Mouse (Mus musculus) adrenal gland, postnatal 25 days (tissue): ENCODE measurements around the gene Aph1a. TPM values are rescaled to one million over a fixed set of nuclear protein-coding genes. Genes with fewer than 3 reads are reported as not detected.
"Not testable (repeated sequence)": the region's sequence is repeated elsewhere in the genome, so short reads cannot be mapped to it uniquely, and the experiment has no call there.

ENCODE experiments used
- DNase-seq: peaks from one replicate; pipeline ENCODE4 v3.0.0; 2021; ENCODE audit warnings: mixed read lengths
- long read RNA-seq: library from polyadenylated mRNA; stranded (forward); transcript quantifications from one replicate; pipeline ENCODE4 v2.0.0, GENCODE M21; 2021
- total RNA-seq: library from RNA; stranded (reverse); gene quantifications from 2 replicates; pipeline ENCODE4 v1.2.3, GENCODE M21; 2021

Gene Aph1a
- 93.3 and 145 TPM in 2 replicates for total RNA-seq
- long read RNA-seq, transcript Aph1a-201 (6 exons, 2,863 nt): minor isoform, 14 of 64 reads
- long read RNA-seq, transcript Aph1a-202 (7 exons, 1,601 nt): major isoform, 28 of 64 reads
- long read RNA-seq, partial matches to known transcripts: 1 of 64 reads
- long read RNA-seq, other reads (novel, unspliced or antisense): 21 of 64 reads

DNA sequence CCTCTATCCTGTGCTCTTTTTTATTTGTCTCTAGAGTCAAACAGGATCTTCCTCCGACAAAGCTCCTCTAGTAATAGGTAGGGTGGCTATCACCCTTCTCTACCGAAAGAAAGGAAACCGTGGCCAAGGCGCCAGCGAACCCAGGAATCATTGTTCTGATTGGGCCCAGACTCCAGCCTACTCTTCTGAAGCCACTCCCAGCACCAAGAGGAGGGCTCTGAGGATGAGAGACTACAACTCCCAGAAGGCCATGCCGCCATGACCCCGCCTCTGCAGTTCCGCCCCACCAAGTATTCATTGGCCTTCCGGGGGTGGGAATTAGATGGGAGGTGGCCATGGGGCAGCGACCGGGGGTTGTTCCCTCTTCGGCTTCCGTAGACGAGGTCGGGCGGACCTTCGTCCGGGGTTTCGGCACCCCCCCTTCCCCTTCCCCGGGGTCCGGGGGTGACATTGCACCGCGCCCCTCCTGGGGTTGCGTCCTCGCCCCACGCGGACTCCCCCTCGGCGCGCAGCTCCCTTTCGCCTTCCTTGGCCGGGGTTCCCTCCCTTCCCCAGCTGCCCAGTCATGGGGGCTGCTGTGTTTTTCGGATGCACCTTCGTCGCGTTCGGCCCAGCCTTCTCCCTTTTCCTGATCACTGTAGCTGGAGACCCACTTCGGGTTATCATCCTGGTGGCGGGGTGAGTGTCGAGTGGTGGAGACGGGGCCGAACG is at the start of gene Aph1a:
TSS of gene Aph1a (plus strand) at position 364 of the 711 bp plus-strand sequence.
- DNase-seq: peak; percentile 94

DNA sequence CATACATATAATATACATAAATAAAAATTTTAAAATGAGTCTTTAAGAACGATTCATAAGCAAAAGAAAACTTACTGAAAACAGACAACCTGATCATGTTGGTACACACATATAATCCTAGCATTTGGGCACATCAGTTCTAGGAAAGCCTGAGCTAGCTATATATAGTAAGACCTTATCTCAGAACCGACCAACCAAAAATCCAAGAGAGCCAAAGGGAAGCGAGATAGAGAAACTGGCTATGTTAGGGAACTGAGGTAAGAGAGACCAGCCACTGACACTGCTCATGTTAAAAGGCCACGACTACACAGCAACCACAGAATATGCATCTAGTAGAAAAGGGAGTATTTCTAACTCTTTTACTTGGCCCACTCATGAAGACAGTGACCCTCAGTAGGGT is 43.2 kb upstream of the Aph1a start:
- DNase-seq: no peak

DNA sequence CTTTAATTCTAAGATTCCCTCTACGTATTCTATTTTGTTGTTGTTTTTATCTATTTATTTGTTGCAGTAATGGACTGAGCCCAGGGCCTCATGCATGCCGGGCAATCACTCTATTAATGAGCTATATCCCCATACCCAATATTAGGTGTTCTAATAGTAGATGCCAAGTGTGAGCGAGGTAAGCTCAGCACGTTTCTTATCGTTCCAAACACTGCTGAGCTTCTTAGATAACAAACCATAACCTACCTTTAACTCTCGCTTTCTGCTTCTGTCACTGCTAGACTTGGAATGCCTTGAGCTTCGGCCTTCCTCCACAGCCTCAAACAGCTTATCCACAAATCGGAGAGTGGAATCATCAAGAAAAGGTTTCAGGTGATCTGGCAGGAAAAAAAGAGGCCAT is 42.5 kb upstream of the Aph1a start:
- no peak for DNase-seq

DNA sequence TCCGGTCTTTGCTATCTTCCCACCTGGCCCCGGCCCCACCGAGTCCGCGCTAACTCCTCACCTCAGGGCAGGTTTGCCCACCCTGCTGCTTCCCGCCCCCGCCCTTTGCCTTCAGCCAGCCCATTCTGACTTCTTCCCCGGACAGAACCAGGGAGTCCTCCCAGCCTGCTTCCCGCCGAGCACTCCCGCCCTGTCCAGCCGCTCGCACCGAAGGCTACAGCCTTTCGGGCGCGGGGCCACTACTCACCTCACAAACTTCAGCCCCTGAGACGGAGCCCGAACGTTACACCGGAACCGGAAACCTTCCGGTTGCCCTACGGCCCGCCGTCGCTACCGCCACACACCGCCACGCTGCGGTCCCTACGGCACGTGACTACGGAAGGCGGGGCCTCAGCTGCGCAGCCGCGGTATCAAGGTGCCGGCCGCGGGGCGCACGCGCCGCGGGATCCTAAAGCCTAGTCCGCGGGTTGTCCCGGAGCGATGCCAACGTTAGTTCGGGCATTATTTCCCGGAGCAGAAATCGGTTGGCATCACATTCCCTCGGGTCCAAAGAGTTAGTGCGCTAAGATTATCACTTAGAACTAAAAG is 38.2 kb upstream of the Aph1a start, which contains the start of gene Prpf3:
TSS of gene Prpf3 (minus strand) at position 384 of the 588 bp plus-strand sequence.
- DNase-seq: peak; percentile 95

DNA sequence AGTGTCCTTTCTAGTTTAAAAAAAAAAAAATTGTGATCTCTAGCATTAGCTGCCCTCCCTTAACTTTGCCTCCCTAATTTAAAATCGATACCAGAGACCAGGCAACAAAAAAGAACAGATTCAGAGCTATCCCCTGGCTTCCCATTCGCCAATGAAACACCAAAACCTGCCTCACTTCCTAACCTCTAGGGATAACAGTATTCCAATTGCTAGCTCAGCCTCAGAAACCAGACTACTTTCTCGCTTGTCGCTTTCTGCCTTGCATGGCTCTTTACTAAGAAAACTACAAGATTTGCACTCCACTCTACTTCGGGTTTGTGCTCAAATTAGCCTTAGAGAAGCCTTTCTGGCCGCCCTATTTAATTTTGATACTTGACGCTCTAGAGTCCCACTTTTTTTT is 37.7 kb upstream of the Aph1a start:
- no peak for DNase-seq

DNA sequence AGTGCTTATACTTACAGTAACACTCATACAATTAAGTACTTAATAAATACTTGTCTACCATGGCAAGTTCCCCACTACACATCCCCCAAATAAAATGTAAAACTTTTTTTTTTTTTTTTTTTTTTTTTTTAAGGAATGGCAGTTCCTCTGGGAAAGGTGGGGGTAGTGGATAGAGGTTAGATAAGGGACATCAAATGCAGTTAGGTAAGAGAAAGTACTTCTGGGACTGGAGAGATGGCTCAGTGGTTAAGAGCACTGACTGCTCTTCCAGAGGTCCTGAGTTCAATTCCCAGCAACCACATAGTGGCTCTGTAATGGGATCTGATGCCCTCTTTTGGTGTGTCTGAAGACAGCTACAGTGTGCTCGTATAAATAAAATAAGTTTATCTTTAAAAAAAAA is 36.7 kb upstream of the Aph1a start:
- DNase-seq: not testable (repeated sequence)

DNA sequence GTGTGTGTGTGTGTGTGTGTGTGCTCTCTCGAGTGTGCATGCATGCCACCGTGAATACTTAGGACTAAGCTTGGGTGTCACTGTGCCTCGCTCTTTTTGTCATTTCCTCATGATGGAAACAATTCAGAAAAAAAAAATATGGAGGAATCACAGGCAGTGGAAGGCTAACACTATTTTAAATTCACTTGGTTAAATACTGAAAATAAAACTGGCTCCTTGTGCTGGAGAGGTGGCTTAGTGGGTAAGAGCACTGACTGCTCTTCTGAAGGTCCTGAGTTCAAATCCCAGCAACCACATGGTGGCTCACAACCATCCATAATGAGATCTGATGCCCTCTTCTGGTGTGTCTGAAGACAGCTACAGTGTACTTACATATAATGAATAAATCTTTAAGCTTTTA is 35.5 kb upstream of the Aph1a start:
- DNase-seq: not testable (repeated sequence)

DNA sequence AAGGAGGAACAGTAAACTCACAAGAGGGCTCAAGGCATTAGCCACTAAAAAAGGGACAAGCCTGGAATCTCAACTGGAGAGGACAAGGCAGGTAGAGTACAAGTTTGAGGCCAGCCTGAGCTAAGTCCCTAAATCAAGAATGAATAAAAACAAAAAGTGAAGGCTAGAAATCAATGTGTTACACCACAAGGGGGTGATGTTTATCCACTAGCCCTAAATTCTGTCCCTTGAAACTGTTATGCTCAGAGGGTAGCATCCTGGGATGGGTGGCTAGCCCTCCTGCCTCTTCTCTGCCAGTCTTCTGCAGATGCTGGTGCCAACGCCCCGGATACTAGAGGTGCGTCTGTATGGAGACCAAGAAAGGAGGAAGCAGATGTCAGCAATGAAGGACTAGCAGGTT is 33.4 kb upstream of the Aph1a start:
- no peak for DNase-seq

DNA sequence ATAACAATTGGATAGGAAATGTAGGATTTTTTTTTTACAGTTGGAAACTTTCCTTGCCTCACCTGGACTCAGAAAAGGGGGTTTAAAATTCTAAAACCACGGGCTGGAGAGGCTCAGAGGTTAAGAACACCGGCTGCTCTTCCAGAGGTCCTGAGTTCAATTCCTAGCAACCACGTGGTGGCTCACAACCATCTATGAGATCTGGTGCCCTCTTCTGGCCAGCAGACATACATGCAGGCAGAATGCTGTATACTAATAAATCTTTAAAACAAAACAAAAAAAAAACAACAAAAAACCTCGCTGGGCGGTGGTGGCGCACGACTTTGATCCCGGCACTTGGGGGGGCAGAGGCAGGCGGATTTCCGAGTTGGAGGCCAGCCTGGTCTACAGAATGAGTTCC is 32.6 kb upstream of the Aph1a start:
- no peak for DNase-seq

DNA sequence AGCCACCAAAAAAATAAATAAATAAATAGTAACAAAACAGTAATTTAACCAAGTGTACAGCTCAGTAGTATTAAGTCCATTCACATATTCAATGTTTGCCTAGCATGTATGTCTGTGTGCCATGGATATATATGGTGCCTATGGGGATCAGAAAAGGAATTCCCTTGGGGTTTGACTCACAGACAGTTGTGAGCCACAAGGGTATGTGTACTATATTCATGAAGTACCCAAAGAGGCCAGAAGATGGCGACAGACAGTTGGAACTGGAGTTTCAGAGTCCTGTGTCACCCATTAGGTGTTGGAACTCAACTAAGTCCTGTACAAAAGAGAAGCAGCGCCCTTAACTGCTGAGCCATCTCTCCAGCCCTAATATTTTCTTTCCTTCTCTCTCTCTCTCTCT is 32.0 kb upstream of the Aph1a start:
- no peak for DNase-seq

DNA sequence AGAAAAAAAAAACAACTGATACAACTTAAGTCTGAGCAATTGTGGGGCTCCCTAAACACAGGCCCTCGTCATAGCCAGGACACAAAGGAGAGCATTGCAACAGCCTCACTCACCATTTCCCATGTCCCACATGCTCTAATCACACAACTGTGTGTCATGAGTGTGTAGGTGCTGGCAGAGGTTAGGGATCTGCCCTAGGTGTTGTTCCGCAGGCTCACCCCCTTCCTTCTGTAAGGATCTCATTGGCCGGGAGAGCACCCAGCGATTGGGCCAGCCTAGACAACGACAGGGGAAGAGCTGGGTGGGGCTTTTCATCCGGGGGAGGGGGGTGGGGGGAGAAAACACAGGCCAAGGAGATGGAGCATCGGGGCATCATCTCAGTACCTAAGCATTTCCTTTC is 30.2 kb upstream of the Aph1a start:
- no peak for DNase-seq

DNA sequence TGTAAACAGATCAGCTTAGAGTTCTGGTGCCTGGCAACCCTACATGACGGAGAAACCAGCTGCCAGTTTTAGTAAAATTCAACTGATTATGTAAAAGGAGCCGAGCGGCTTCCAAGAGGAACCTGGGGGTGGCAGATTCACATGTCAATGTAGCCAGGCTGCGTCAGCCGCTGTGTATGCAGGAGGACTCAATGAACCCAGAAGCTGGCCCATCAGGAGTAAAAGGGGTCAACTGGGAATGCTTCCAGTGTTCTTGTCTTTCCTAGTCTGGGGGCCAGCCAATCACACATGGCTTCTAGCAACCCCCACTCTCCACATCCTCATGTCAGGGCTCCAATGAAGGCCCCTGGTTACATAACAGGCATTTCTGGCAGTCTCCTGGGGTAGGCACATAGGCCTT is 28.7 kb upstream of the Aph1a start:
- DNase-seq: no peak

DNA sequence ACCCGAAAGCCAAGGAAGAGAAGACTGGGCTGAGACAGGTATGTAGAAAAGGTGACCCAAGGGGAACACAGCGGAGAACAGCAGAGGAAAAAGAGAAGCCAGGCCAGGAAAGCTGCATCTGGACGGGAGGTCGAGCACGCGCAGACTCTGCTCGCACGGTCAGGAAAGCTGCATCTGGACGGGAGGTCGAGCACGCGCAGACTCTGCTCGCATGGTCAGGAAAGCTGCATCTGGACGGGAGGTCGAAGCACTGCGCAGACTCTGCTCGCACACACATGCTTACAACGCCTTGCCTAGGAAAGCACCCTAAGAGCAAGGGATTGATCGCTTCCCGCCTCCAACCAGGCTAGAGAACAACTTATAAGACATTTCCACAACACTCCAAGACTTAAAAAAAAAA is 28.2 kb upstream of the Aph1a start:
- no peak for DNase-seq

DNA sequence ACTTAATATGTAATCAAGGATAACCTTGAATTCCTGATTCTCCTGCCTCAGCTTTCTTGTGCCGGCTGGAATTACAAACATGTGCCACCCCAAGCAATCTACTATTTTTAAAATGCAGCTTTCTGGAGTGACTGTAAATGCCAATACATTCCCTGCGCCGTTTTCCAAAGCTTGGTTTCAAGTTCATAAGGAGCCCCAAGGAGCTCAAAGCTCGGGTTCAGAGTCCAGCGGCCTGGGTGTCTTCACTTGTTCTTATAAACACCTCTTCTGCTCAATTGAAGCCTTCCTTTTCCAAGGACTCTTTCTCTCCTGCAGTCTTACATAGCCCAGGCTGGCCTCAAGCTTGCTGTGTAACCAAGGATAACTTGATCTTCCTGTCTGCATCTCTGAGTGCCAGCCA is 27.7 kb upstream of the Aph1a start:
- DNase-seq: no peak

DNA sequence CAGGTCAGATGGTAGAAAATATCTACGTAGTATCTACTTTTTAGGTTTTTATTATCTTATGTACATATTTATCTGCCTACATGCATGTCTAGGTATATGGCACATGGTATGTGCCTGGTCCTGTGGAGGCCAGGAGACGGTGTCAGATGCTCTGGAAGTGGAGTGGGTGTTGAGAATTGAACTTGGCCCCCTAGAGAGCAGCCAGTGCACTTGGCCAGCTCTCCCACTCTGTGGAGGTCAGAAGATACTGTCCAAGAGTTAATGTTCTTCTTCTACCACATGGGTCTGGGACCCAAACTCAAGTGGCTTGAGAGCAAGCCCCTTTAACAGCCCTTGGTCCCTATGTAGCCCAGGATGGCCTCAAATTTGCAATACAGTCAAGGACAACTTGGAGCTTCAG is 26.4 kb upstream of the Aph1a start:
- DNase-seq: no peak

DNA sequence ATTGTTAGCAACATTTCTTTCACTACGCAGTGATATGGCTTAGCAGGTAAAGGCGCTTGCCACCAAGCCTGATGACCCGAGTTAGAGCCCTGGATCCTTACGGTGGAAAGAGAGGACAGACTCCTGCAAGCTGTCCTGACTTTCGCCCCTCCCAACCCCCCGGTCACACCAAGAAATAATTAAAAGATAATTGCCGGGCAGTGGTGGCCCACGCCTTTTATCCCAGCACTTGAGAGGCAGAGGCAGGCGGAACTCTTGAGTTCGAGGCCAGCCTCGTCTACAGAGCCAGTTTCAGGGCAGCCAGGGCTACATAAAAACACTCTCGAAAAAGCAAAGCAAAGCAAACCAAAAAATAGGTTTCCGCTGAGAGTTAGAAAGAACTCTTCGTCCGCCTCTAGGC is 22.8 kb upstream of the Aph1a start:
- DNase-seq: no peak

DNA sequence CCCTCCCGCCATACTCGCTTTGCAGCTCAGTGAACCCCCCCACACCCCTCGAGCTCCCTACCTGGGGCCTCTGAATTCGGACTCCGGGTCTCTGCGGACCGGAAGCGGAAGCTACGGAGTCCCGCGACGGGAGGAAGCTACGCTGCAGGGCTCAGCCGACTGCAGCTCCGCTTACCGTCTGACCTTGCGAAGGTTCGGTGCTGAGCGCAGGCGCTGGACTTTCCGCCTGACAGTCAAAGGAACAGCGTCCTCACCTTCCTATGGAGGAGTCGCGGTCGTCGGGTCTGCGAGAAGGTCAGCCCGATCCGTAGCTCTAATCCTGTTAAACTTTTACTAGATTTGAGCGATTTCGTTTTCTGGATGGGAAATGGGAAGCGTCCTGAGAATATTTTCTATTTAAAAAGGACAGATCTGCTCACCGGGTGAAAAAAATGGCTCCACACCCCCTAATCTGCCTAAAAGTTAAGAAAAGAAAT is 22.3 kb upstream of the Aph1a start, which contains the start of gene Mrps21:
TSS of gene Mrps21 (minus strand) at position 128 of the 476 bp plus-strand sequence.
- DNase-seq: peak; percentile 88

DNA sequence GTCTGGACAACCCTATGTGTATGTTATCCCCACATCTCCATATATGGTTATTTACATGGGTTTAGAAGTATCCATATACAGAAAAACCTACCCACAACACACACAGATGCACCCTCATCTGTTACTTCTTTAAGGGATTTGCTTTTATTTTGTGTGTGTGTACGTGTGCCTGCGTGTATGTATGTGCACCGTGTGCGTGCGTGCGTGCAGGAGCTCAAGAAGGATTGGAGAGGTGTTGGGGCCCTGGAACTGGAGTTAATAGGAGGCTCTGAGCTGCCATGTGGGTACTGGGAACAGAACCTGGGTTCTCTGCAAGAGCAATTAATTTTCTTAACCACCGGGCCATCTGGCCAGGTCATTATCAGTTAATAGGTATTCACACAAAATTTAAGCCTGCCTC is 21.7 kb upstream of the Aph1a start:
- DNase-seq: no peak

DNA sequence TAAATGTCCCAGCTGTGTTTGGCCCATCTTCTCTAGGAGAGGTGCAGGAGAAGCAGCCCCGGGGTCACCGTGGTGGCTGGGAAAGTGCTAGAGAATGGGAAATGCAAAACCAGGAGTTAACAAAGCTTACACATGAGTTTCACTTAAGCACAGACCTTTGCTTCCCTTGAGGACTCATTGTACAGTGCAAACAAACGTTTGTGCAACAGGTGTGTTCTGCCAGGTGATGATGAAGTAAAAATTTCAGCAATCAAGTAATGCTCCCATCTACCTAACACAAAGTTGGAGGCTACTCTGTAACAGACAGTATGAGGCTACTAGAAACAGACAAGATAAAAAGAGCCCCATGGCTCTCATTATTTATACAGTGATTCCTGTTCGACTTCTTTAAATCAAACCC is 14.7 kb upstream of the Aph1a start:
- DNase-seq: no peak

DNA sequence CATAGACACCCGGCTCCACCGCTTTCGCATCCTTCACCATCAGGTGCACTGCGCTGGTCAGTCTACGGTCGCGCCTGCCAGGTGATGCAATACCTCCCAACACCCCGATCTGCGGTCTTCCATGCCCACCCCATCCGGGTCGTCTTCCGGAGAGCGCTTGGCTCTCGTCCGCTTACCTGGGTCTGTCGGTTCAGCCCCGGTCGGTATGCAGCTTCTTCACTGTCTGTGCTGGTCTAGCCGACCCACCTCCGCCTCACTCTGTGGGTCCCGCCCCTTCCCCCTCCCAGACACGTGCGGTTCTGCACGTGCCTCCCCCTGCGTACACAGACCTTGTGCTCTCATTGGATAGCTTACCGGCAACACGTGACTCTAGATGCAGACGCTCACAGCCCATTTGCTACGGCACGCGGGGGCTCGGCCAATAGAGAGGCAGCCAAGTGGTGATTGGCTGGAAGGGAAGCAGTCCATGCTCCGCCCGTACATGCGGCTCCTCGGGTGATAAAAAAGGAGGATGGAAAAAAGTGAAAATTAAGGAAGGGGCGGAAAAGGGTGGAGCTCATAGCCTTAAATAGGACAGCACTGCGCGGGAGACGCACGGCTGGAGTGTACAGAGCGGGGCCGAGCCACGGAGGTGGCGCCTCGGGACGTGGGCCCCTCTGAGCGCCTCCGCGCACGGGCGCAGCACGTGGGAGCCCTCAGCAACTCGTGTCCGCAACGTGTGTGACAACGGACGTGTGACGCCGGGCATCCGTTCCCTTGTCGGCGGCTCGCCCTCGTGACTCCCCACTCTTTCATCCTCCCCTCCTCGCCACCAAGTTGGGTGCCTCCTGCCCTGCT is 11.6 kb upstream of the Aph1a start, which contains the start of gene Ciart:
TSS of gene Ciart (minus strand) at position 273 of the 837 bp plus-strand sequence.
- DNase-seq: peak; percentile 92

DNA sequence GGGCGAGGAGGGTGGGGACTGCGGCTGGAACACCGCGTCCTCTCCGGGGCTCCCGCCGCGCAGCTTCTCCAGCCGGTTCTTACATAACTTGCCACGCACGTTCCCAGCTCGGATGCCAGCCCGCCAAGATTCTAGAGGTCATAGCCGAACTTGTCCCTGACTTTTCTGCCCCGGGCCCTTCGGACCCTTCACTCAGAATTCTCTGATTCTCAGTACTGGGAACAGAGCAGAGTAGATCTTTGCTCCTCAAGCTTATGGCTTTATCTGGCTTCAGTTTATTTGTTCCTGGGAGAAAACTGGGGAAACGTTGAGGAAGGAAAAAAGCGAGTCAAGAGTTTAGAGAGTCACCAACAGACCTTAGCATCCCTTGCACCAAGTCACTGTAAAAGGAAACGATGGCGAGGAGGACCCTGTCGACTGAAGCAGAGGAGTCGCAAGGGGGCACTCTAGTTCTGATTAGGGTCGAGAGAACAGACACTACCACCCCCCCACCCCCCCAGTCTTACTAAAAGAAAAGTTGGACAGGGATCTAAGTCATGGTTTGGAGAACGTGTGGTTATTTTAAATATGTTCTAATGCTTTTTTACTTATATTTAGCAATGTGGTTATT is 10.8 kb upstream of the Aph1a start:
- peak; percentile 67 for DNase-seq

DNA sequence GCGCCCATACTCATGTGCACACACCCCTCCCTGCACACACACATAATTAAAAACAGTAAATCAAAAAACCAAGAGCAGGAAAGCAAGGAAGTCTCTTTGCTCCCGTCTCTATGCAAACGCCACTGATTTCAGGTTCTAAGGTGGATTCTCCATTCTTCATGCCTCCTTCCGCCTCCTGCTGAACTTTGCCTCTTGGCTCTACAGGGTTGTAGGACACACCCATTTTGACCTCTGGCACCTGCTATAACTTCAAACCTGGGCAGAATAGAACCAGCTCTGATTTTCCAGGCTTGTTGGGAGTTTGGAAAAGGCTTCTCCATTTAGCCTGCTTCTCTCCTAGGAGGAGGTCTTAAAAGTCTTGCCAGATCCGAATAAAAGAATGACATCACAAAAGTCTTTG is 9.4 kb upstream of the Aph1a start:
- no peak for DNase-seq
